Mouse (Mus musculus): ENCODE results near the gene Akr1c14. TPM values are rescaled to one million over a fixed set of nuclear protein-coding genes. Genes with fewer than 3 reads are reported as not detected.
"Not testable (repeated sequence)": the region's sequence is repeated elsewhere in the genome, so short reads cannot be mapped to it uniquely, and the experiment has no call there.

Akr1c14 gene
- polyA plus RNA-seq (2016; fragmentation: Nextera tagmentation; extraction: Ambion mirVana) = 0.18 TPM in 2 replicates

DNA sequence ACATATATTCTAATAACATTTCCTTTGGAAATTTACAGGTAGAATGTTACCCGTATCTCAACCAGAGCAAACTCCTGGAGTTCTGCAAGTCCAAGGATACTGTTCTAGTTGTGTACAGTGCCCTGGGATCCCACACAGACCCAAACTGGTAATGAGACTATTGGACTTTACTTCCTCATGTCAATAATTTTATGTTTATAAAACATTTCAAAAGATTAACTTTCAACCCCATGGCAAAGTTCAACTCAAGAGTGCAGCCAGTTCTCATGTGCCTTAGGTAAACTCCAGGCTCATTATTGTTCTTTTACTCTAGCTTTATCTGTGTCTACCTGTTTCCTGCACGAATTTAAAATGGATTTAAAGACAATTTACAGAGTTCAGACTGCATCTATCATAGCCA is at the start of gene Akr1c14:
Gene Akr1c14 (plus strand): TSS at position 293 of the 400 bp plus-strand sequence.
- Histone ChIP-seq H3K9me3 (replicated peaks) (no peaks in the 10 kb centered on the region), H3K4me1 (no peaks in the 10 kb centered on the region), H3K36me3 (no peaks in the 10 kb centered on the region), H3K27me3 (ENCODE audit: low read depth, poor library complexity, severe bottlenecking) (no peaks in the 10 kb centered on the region), H3K4me3 (no peak within 1 kb of the TSS), H3K27ac (no peak within 1 kb of the TSS)
- no peak for DNase-seq (ENCODE audit: low spot score)
- WGBS = 59% methylated on average over 2 of the region's 2 CpGs

GRCm38 (mm10) chr13:4001687-4002086 is 47.1 kb upstream of the Akr1c14 start:
- WGBS = 15% methylated on average over 3 of the region's 3 CpGs

DNA sequence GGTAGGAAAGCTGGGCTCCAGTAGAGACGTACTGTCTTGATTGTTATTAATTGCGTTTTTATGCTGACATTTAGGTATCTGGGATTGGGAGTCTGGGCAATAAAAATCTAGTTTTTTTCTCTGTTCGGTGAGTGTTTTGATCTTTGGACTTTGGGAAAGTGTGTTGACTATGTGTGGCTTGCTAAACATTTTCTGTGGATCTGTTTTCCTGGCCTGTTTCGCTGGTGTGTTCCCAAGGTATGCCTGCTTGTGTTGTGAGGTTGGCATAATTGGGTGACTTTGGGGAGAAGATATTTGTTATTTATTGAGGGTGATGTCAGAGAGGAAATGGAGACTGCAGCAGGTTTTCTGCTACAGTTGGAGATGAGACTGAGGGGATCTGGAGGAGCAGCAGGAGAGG is 38.0 kb upstream of the Akr1c14 start:
- 85% methylated on average over 4 of the region's 4 CpGs for WGBS
- H3K27ac ChIP-seq = no peak overlapping the region
- H3K27me3 ChIP-seq (ENCODE audit: low read depth, poor library complexity, severe bottlenecking) = no peaks in the 10 kb centered on the region
- no peaks in the 10 kb centered on the region for H3K36me3 ChIP-seq
- no peaks in the 10 kb centered on the region for H3K9me3 ChIP-seq (replicated peaks)
- no peak overlapping the region for H3K4me3 ChIP-seq
- H3K4me1 ChIP-seq = no peaks in the 10 kb centered on the region
- no peak for DNase-seq (ENCODE audit: low spot score)

More at GRCm38 (mm10) chr13:4001687-4002086, 47.1 kb upstream of the Akr1c14 start:
- no peak overlapping the region for H3K27ac ChIP-seq
- no peaks in the 10 kb centered on the region for H3K36me3 ChIP-seq
- no peaks in the 10 kb centered on the region for H3K27me3 ChIP-seq (ENCODE audit: low read depth, poor library complexity, severe bottlenecking)
- DNase-seq (ENCODE audit: low spot score) = peak; percentile 76
- H3K4me3 ChIP-seq = no peak overlapping the region
- no peaks in the 10 kb centered on the region for H3K4me1 ChIP-seq
- no peaks in the 10 kb centered on the region for H3K9me3 ChIP-seq (replicated peaks)

DNA sequence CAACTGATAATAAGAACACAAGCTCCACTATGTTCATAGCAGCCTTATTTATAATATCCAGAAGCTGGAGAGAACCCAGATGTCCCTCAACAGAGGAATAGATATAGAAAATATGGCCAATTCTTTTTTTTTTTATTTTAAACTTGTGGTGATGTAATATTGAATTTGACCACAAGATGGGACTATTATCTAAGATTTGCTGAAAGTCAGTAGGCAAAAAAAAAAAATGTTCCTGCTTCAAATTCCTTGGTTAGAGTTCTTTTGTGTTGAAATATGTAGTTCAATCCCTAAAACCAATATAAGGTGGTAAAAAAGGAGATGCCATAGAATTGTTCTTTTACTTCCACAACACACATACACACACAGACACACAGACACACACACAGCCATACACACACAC is 35.0 kb upstream of the Akr1c14 start:
- no peaks in the 10 kb centered on the region for H3K27me3 ChIP-seq (ENCODE audit: low read depth, poor library complexity, severe bottlenecking)
- H3K27ac ChIP-seq = no peak overlapping the region
- H3K9me3 ChIP-seq (replicated peaks) = no peaks in the 10 kb centered on the region
- H3K36me3 ChIP-seq = no peaks in the 10 kb centered on the region
- no peaks in the 10 kb centered on the region for H3K4me1 ChIP-seq
- no peak for DNase-seq (ENCODE audit: low spot score)
- no peak overlapping the region for H3K4me3 ChIP-seq

GRCm38 (mm10) chr13:4029897-4030296 is 18.9 kb upstream of the Akr1c14 start:
- no peak overlapping the region for H3K27ac ChIP-seq
- H3K4me3 ChIP-seq = no peak overlapping the region
- DNase-seq (ENCODE audit: low spot score) = no peak
- no peaks in the 10 kb centered on the region for H3K4me1 ChIP-seq
- H3K9me3 ChIP-seq (replicated peaks) = no peaks in the 10 kb centered on the region
- 75% methylated on average over 2 of the region's 2 CpGs for WGBS
- no peaks in the 10 kb centered on the region for H3K27me3 ChIP-seq (ENCODE audit: low read depth, poor library complexity, severe bottlenecking)
- H3K36me3 ChIP-seq = no peaks in the 10 kb centered on the region

- Histone ChIP-seq H3K4me3 (no peak overlapping the region), H3K36me3 (no peaks in the 10 kb centered on the region), H3K9me3 (replicated peaks) (no peaks in the 10 kb centered on the region), H3K4me1 (no peaks in the 10 kb centered on the region), H3K27me3 (ENCODE audit: low read depth, poor library complexity, severe bottlenecking) (no peaks in the 10 kb centered on the region), H3K27ac (no peak overlapping the region)
- no peak for DNase-seq (ENCODE audit: low spot score)
- 79% methylated on average over 3 of the region's 3 CpGs for WGBS
These were observed 16.3 kb upstream of the Akr1c14 start for GRCm38 (mm10) chr13:4032512-4032911.

- DNase-seq (ENCODE audit: low spot score) = no peak
- 91% methylated on average over 3 of the region's 3 CpGs for WGBS
- H3K4me1 ChIP-seq = no peaks in the 10 kb centered on the region
- H3K4me3 ChIP-seq = no peak overlapping the region
- H3K9me3 ChIP-seq (replicated peaks) = no peaks in the 10 kb centered on the region
- H3K36me3 ChIP-seq = no peaks in the 10 kb centered on the region
- no peaks in the 10 kb centered on the region for H3K27me3 ChIP-seq (ENCODE audit: low read depth, poor library complexity, severe bottlenecking)
- H3K27ac ChIP-seq = no peak overlapping the region
These were observed 13.8 kb upstream of the Akr1c14 start for GRCm38 (mm10) chr13:4035052-4035451.

DNA sequence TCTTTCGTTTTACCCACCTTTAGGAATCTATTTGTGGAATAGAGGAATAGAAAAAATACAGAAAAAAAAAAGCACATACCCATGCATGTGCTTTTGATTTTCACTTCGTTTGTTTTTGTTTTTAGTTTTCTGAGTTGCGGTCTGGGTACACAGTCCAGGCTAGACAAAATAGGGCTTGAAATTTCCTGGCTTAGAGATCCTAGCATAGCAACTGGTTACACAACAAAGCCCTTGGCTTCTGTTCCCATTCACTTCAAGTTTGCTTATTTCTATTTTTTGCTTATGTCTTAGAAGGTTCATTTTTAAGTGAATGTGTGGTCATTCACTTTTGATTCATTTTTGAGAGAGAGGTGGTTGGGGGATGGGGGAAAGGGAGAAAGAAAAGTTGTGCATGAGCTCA is 2.7 kb upstream of the Akr1c14 start:
- DNase-seq (ENCODE audit: low spot score) = no peak
- no peak overlapping the region for H3K27ac ChIP-seq
- no peaks in the 10 kb centered on the region for H3K4me1 ChIP-seq
- no peaks in the 10 kb centered on the region for H3K9me3 ChIP-seq (replicated peaks)
- H3K4me3 ChIP-seq = no peak overlapping the region
- no peaks in the 10 kb centered on the region for H3K27me3 ChIP-seq (ENCODE audit: low read depth, poor library complexity, severe bottlenecking)
- 84% methylated on average over 3 of the region's 3 CpGs for WGBS
- H3K36me3 ChIP-seq = no peaks in the 10 kb centered on the region

DNA sequence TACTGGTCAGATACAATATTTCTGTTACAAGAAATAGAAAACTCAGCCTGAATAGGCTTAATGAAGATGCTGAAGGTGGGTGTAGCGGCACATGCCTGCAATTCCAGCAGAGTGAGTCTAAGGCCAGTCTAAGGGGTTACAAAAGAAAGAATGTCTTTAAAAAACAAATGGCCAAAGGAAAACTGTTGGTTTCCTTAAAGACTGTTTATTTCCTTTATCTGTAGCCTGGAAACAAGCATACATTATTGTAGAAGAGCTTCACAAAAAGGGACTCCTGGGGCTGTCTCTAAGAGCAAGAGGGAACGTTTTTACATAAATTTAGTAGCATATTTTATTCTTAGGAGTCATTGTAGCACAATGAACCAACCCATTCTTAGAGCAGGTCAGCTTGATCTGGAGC is 2.0 kb upstream of the Akr1c14 start:
- Histone ChIP-seq H3K9me3 (replicated peaks) (no peaks in the 10 kb centered on the region), H3K4me1 (no peaks in the 10 kb centered on the region), H3K27me3 (ENCODE audit: low read depth, poor library complexity, severe bottlenecking) (no peaks in the 10 kb centered on the region), H3K27ac (no peak overlapping the region), H3K4me3 (no peak overlapping the region), H3K36me3 (no peaks in the 10 kb centered on the region)
- DNase-seq (ENCODE audit: low spot score) = no peak
- whole genome bisulfite sequencing = 70% methylated on average over 2 of the region's 2 CpGs

DNA sequence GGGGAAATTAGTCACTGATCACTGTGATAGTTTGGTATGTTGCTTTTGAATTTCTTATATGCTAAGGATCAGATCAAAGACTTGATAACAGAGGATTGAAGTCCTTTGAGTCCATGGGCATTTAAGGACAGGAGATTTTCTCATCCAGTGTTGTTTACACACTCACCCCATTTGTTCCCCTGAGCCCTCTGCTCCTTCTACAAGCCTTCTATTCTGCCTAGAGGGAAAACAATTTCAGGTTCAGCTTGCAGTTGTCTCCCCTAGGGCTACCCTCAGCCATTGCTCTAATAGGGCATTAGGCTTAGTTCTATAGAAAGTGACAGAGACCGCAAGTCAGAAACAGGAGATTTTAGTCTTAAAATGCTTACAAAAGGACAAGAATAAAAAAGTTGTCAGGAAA is 585 bp upstream of the Akr1c14 start:
- no peaks in the 10 kb centered on the region for H3K9me3 ChIP-seq (replicated peaks)
- H3K27me3 ChIP-seq (ENCODE audit: low read depth, poor library complexity, severe bottlenecking) = no peaks in the 10 kb centered on the region
- H3K36me3 ChIP-seq = no peaks in the 10 kb centered on the region
- no peak overlapping the region for H3K27ac ChIP-seq
- WGBS = 98% methylated on average over 1 of the region's 1 CpGs
- H3K4me1 ChIP-seq = no peaks in the 10 kb centered on the region
- H3K4me3 ChIP-seq = no peak overlapping the region
- DNase-seq (ENCODE audit: low spot score) = no peak

DNA sequence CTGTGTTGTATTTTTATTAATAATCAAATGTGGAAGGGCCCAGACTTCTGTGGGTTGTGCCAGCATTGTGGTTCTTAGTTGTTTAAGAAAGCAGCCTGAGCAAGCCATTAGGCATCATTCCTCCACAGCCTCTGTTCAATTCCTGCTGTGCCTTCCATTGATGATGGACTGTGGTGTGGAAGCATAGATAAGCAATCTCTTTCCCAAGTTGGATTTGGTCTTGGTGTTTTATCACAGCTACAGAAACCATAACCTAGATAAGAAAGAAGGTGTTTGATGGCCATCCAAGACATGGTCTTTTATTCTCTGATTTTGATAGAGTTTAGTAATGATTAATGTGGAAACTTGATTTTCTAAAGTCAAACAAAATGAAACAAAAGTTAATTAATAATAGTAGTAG is 844 bp downstream of the Akr1c14 start:
- no peaks in the 10 kb centered on the region for H3K4me1 ChIP-seq
- DNase-seq (ENCODE audit: low spot score) = no peak
- H3K27me3 ChIP-seq (ENCODE audit: low read depth, poor library complexity, severe bottlenecking) = no peaks in the 10 kb centered on the region
- H3K4me3 ChIP-seq = no peak overlapping the region
- H3K9me3 ChIP-seq (replicated peaks) = no peaks in the 10 kb centered on the region
- no peaks in the 10 kb centered on the region for H3K36me3 ChIP-seq
- no peak overlapping the region for H3K27ac ChIP-seq

DNA sequence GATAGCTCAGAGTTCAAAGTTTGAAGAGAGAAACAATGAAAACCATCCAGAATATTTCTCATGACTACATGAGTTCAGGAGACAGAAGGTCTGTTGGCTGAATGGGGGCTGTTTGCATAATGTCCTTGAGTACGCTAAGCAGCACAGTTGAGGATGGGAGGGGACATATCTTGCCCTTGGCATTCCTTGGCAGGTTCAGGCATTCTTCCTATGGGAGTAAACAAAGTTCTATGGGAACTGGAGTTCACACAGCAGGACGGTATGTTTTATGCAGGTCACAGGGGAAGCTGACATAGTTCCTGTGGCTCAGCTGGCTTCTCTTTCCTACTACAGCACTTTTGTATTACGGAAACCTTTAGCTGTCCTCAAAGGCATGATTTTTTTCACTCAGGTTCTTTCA is 6.6 kb downstream of the Akr1c14 start:
- H3K27me3 ChIP-seq (ENCODE audit: low read depth, poor library complexity, severe bottlenecking) = no peaks in the 10 kb centered on the region
- no peaks in the 10 kb centered on the region for H3K4me1 ChIP-seq
- H3K4me3 ChIP-seq = no peak overlapping the region
- no peak for DNase-seq (ENCODE audit: low spot score)
- H3K36me3 ChIP-seq = no peaks in the 10 kb centered on the region
- 88% methylated on average over 3 of the region's 3 CpGs for WGBS
- no peaks in the 10 kb centered on the region for H3K9me3 ChIP-seq (replicated peaks)
- H3K27ac ChIP-seq = no peak overlapping the region

DNA sequence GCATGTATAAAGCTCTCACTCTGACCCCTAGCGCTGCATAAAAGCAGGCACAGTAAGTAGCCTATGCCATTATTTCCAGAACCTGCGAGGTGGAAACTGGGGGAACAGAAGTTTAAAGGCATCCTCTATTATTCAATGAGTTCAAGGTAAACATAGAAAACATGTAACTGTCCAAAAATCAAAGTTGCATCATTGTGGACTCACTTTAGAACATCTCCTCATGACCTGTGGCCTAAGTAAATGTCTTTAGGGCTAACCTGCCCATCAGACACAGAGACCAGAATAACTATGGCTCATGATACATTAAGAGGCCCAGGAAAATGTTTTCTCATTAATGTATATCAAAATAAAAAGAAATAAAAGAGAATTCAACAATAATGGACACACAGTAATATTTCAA is 7.4 kb downstream of the Akr1c14 start:
- Histone ChIP-seq H3K36me3 (no peaks in the 10 kb centered on the region), H3K27me3 (ENCODE audit: low read depth, poor library complexity, severe bottlenecking) (no peaks in the 10 kb centered on the region), H3K4me1 (no peaks in the 10 kb centered on the region), H3K4me3 (no peak overlapping the region), H3K27ac (no peak overlapping the region), H3K9me3 (replicated peaks) (no peaks in the 10 kb centered on the region)
- 80% methylated on average over 2 of the region's 2 CpGs for WGBS
- DNase-seq (ENCODE audit: low spot score) = no peak

DNA sequence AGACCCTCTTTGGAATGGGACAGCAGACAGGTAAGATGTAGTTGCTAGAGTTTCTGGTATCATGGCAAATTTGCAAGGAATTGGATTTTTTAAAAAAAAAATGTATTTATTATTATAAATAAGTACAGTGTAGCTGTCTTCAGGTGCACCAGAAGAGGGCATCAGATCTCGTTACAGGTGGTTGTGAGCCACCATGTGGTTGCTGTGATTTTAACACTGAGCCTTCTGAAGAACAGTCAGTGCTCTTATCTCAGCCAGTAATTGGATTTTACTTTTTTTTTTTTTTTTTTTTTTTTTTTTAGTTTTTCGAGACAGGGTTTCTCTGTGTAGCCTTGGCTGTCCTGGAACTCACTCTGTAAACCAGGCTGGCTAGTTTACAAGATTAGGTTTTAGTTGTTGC is 9.4 kb downstream of the Akr1c14 start:
- H3K4me3 ChIP-seq; H3K9me3 ChIP-seq (replicated peaks); H3K36me3 ChIP-seq; H3K27ac ChIP-seq; H3K27me3 ChIP-seq (ENCODE audit: low read depth, poor library complexity, severe bottlenecking); DNase-seq (ENCODE audit: low spot score); H3K4me1 ChIP-seq: not testable (repeated sequence)
- 69% methylated on average over 2 of the region's 2 CpGs for WGBS
